Mouse (Mus musculus): Measurements from ENCODE around the gene Taf3.

Gene Taf3

GRCm38 (mm10) chr2:9956546-9956945 is 91.8 kb downstream of the Taf3 start:
- no peak for DNase-seq (ENCODE audit: low spot score in 2 of 2)

GRCm38 (mm10) chr2:9955576-9956535 is 92.5 kb downstream of the Taf3 start:
- DNase-seq (ENCODE audit: low spot score in 2 of 2) = no peak

GRCm38 (mm10) chr2:9946739-9947138 is 101.7 kb downstream of the Taf3 start:
- no peak for DNase-seq (ENCODE audit: low spot score in 2 of 2)

- DNase-seq (ENCODE audit: low spot score in 2 of 2) = no peak
These were observed 102.8 kb downstream of the Taf3 start for GRCm38 (mm10) chr2:9945611-9946010.

- DNase-seq (ENCODE audit: low spot score in 2 of 2) = no peak
These were observed 105.4 kb downstream of the Taf3 start for GRCm38 (mm10) chr2:9943011-9943410.

GRCm38 (mm10) chr2:9939250-9939649 is 109.1 kb downstream of the Taf3 start:
- no peak for DNase-seq (ENCODE audit: low spot score in 2 of 2)

- DNase-seq (ENCODE audit: low spot score in 2 of 2) = no peak
These were observed 112.4 kb downstream of the Taf3 start for GRCm38 (mm10) chr2:9935965-9936364.

- DNase-seq (ENCODE audit: low spot score in 2 of 2) = no peak
These were observed 121.5 kb downstream of the Taf3 start for GRCm38 (mm10) chr2:9926905-9927283.

GRCm38 (mm10) chr2:9926194-9926904 is 122.0 kb downstream of the Taf3 start:
- DNase-seq (ENCODE audit: low spot score in 2 of 2) = no peak

GRCm38 (mm10) chr2:9918691-9919471 is 129.5 kb downstream of the Taf3 start:
- no peak for DNase-seq (ENCODE audit: low spot score in 2 of 2)

- DNase-seq (ENCODE audit: low spot score in 2 of 2) = no peak
These were observed 130.8 kb downstream of the Taf3 start for GRCm38 (mm10) chr2:9917602-9918001.

GRCm38 (mm10) chr2:9905995-9906394 is 142.4 kb downstream of the Taf3 start:
- no peak for DNase-seq (ENCODE audit: low spot score in 2 of 2)

- DNase-seq (ENCODE audit: low spot score in 2 of 2) = no peak
These were observed 144.4 kb downstream of the Taf3 start for GRCm38 (mm10) chr2:9903854-9904560.

GRCm38 (mm10) chr2:9897846-9898245 is 150.6 kb downstream of the Taf3 start:
- DNase-seq (ENCODE audit: low spot score in 2 of 2) = no peak

- no peak for DNase-seq (ENCODE audit: low spot score in 2 of 2)
These were observed 152.2 kb downstream of the Taf3 start for GRCm38 (mm10) chr2:9896097-9896770.

- no peak for DNase-seq (ENCODE audit: low spot score in 2 of 2)
These were observed 153.4 kb downstream of the Taf3 start for GRCm38 (mm10) chr2:9894836-9895593.

GRCm38 (mm10) chr2:9893272-9893953 is 155.0 kb downstream of the Taf3 start:
- DNase-seq (ENCODE audit: low spot score in 2 of 2) = no peak

- DNase-seq (ENCODE audit: low spot score in 2 of 2) = no peak
These were observed 155.9 kb downstream of the Taf3 start for GRCm38 (mm10) chr2:9892541-9892940.

- no peak for DNase-seq (ENCODE audit: low spot score in 2 of 2)
These were observed 157.5 kb downstream of the Taf3 start for GRCm38 (mm10) chr2:9890906-9891305.

- DNase-seq (ENCODE audit: low spot score in 2 of 2) = no peak
These were observed 158.1 kb downstream of the Taf3 start for GRCm38 (mm10) chr2:9890251-9890650.

Data from spleen, postnatal 10 days (tissue).